Mouse (Mus musculus) stomach, embryonic 14.5 days (tissue): ENCODE measurements around the gene Fam81a. TPM values are rescaled to one million over a fixed set of nuclear protein-coding genes. Genes with fewer than 3 reads are reported as not detected.

ENCODE experiments used
- ATAC-seq: fragments of 200-750 bp; cut with Nextera tagmentation; 2 replicates; pipeline ENCODE4 v1.8.0; 2017; ENCODE audit warnings: low read depth, moderate TSS enrichment; ENCODE audit not compliant: insufficient number of reproducible peaks, insufficient read depth, low FRiP score
- H3K27ac ChIP-seq: fragments of 300-500 bp; sonication (generic); 2 replicates; pipeline ENCODE4 v1.5.1; 2014; ENCODE audit warnings: mild to moderate bottlenecking, low read length, moderate library complexity, mixed read lengths
- H3K27me3 ChIP-seq: fragments of 300-500 bp; sonication (generic); 2 replicates; pipeline ENCODE4 v1.6.1; 2014; ENCODE audit warnings: low read length, control low read depth, mixed read lengths; ENCODE audit not compliant: control insufficient read depth, insufficient read depth
- H3K36me3 ChIP-seq: fragments of 300-500 bp; sonication (generic); 2 replicates; pipeline ENCODE4 v1.6.1; 2014; ENCODE audit warnings: mild to moderate bottlenecking, control low read depth, low read length, moderate library complexity, mixed read lengths; ENCODE audit not compliant: control insufficient read depth, insufficient read depth
- H3K4me1 ChIP-seq: fragments of 300-500 bp; sonication (generic); 2 replicates; pipeline ENCODE4 v1.6.1; 2014; ENCODE audit warnings: low read length, control low read depth, mixed read lengths; ENCODE audit not compliant: control insufficient read depth, insufficient read depth
- H3K4me2 ChIP-seq: fragments of 300-500 bp; sonication (generic); replicated peaks from 2 replicates; pipeline ENCODE4 v1.6.1; 2014; ENCODE audit warnings: low read depth, low read length, control low read depth
- H3K4me3 ChIP-seq: fragments of 300-500 bp; sonication (generic); 2 replicates; pipeline ENCODE4 v1.5.1; 2014; ENCODE audit warnings: low read depth, low read length, control low read depth
- H3K9ac ChIP-seq: fragments of 300-500 bp; sonication (generic); replicated peaks from 2 replicates; pipeline ENCODE4 v1.6.1; 2014; ENCODE audit warnings: low read depth, mild to moderate bottlenecking, control low read depth, low read length, moderate library complexity, mixed read lengths
- H3K9me3 ChIP-seq: fragments of 300-500 bp; sonication (generic); 2 replicates; pipeline ENCODE4 v1.6.1; 2016; ENCODE audit warnings: low read depth, low read length, control low read depth; ENCODE audit not compliant: control insufficient read depth
- WGBS: fragments of 180-500 bp; shearing (Covaris S2); extraction: QIAGEN DNeasy Blood & Tissue Kit; methylation state at CpG from one replicate; pipeline ENCODE4 v1.1.7; 2014; 5-methylcytosine and 5-hydroxymethylcytosine counted together
- polyA plus RNA-seq: library from polyadenylated mRNA; unstranded; fragments of >200 nt; fragmentation: Nextera tagmentation; extraction: Ambion mirVana; gene quantifications from 2 replicates; pipeline ENCODE4 v1.2.1, GENCODE M21; 2014

Fam81a gene
- polyA plus RNA-seq, 1 experiment from 2014 or later, result 4.6 TPM

DNA sequence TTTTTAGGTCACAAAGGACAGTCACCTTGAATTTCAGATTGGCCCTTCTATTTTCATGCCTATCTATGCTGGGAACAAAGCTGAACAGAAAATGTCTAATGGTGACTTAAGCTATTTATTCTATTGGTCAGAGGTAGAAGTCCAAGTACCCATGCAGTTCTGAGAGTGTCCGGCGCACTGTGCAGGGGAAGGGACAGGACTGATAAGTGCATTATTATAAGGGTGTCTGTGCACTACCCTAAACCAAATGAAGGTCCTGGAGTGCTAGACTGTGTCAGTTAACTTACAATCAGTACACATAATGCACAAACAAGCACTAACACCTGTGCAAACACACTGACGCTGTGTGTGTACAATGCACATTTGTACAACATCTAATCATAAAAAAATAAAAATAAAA, 74.9 kb downstream of the Fam81a start:
- Histone ChIP-seq H3K4me1 (peaks cover 6% of the 10 kb centered on the region; the same call in 1 of the 2 replicates), H3K27me3 (no peaks in the 10 kb centered on the region), H3K9me3 (no peaks in the 10 kb centered on the region), H3K27ac (no peak overlapping the region), H3K36me3 (no peaks in the 10 kb centered on the region), H3K9ac (no peak overlapping the region), H3K4me2 (no peak overlapping the region), H3K4me3 (no peak overlapping the region)
- 77% methylated on average over 3 of the region's 3 CpGs for WGBS
- no peak for ATAC-seq

GRCm38 (mm10) chr9:70062012-70062411, 80.3 kb downstream of the Fam81a start:
- Histone ChIP-seq H3K27ac (no peak overlapping the region), H3K4me1 (no peaks in the 10 kb centered on the region), H3K4me3 (no peak overlapping the region), H3K9ac (no peak overlapping the region), H3K27me3 (no peaks in the 10 kb centered on the region), H3K4me2 (no peak overlapping the region), H3K36me3 (no peaks in the 10 kb centered on the region), H3K9me3 (no peaks in the 10 kb centered on the region)
- no peak for ATAC-seq
- 59% methylated on average over 3 of the region's 3 CpGs for WGBS

DNA sequence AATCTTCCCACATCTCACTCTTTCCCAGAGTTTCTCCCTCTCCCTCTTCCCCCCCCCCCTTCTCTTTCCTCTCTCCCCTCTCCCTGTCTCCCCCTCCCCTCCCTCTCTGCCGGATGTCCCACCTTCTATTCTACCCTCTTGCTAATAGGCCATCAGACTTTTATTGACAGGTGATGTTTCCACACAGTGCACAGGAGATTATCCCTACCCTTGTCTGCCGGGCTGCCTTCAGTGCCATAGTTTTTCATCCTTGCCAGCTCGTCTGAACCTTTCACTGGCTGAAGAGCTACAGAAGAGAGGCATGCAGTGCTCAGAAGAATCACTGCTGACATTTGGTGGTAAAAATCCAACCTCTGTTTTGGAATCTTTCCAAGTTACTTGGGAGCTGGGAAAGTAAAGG, 88.9 kb downstream of the Fam81a start:
- WGBS, result 31% methylated on average over 3 of the region's 3 CpGs
- no peak overlapping the region for H3K4me3 ChIP-seq
- H3K4me2 ChIP-seq, result no peak overlapping the region
- H3K4me1 ChIP-seq, result peaks cover 17% of the 10 kb centered on the region
- H3K27me3 ChIP-seq, result no peaks in the 10 kb centered on the region
- ATAC-seq, result no peak
- no peaks in the 10 kb centered on the region for H3K9me3 ChIP-seq
- H3K27ac ChIP-seq, result no peak overlapping the region
- H3K9ac ChIP-seq, result no peak overlapping the region
- H3K36me3 ChIP-seq, result no peaks in the 10 kb centered on the region

GRCm38 (mm10) chr9:70052730-70053129, 89.6 kb downstream of the Fam81a start:
- Histone ChIP-seq H3K36me3 (no peaks in the 10 kb centered on the region), H3K4me3 (no peak overlapping the region), H3K27me3 (no peaks in the 10 kb centered on the region), H3K27ac (no peak overlapping the region), H3K9me3 (no peaks in the 10 kb centered on the region), H3K9ac (no peak overlapping the region), H3K4me1 (peaks cover 22% of the 10 kb centered on the region), H3K4me2 (no peak overlapping the region)
- 54% methylated on average over 3 of the region's 3 CpGs for WGBS
- no peak for ATAC-seq

- H3K36me3 ChIP-seq, result no peaks in the 10 kb centered on the region
Measured at GRCm38 (mm10) chr9:70049839-70050238, 92.5 kb downstream of the Fam81a start.

GRCm38 (mm10) chr9:70049416-70049783, 93.0 kb downstream of the Fam81a start:
- Histone ChIP-seq H3K27me3 (no peaks in the 10 kb centered on the region), H3K9ac (no peak overlapping the region), H3K4me2 (no peak overlapping the region), H3K4me3 (no peak overlapping the region), H3K4me1 (peaks cover 25% of the 10 kb centered on the region), H3K36me3 (no peaks in the 10 kb centered on the region), H3K27ac (peak overlapping the region; percentile 63; the same call in 1 of the 2 replicates), H3K9me3 (no peaks in the 10 kb centered on the region)
- ATAC-seq, result no peak
- 31% methylated on average over 3 of the region's 3 CpGs for WGBS

More at GRCm38 (mm10) chr9:70049839-70050238, 92.5 kb downstream of the Fam81a start:
- Histone ChIP-seq H3K27ac (peak overlapping the region; percentile 63; the same call in 1 of the 2 replicates), H3K4me2 (no peak overlapping the region), H3K9me3 (no peaks in the 10 kb centered on the region), H3K4me1 (peaks cover 25% of the 10 kb centered on the region), H3K27me3 (no peaks in the 10 kb centered on the region), H3K4me3 (no peak overlapping the region), H3K9ac (no peak overlapping the region)
- ATAC-seq, result no peak
- 14% methylated on average over 8 of the region's 8 CpGs for WGBS

DNA sequence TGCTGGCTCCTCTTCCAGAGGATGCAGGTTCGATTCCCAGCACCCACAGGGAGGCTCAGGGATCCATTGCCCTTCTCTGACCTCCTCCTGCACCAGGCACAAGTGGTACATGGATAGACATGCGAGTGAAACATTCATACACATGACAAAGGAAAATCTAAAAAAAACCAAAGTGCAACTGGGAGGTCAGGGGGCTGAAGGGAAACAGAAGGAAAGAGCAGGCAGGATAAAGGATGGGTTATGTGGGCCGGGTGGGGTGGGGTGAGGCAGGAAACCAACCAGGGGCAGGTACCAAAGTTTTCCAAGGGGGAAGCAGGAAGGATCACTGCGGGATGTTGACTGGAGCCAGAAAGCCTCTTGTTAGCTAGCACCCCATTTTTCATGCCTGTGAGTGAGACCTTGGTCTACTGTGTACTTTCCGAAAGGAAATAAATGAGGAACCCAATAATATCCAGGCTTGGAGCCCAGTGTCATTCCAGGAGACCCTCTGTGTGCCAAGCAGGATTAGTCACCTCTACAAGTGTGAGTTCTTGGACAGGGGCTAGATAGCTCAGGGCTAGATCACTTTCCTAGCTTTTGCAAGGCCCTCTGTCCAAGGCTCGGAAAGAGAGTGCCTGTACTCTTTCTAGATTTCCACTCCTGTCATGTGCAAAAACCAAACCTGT, 93.5 kb downstream of the Fam81a start:
- H3K4me1 ChIP-seq, result peaks cover 25% of the 10 kb centered on the region
- H3K27me3 ChIP-seq, result no peaks in the 10 kb centered on the region
- no peaks in the 10 kb centered on the region for H3K36me3 ChIP-seq
- no peak for ATAC-seq
- no peak overlapping the region for H3K9ac ChIP-seq
- H3K4me2 ChIP-seq, result no peak overlapping the region
- 36% methylated on average over 6 of the region's 6 CpGs for WGBS
- no peaks in the 10 kb centered on the region for H3K9me3 ChIP-seq
- no peak overlapping the region for H3K4me3 ChIP-seq
- peak overlapping the region; percentile 63; the same call in 1 of the 2 replicates for H3K27ac ChIP-seq

DNA sequence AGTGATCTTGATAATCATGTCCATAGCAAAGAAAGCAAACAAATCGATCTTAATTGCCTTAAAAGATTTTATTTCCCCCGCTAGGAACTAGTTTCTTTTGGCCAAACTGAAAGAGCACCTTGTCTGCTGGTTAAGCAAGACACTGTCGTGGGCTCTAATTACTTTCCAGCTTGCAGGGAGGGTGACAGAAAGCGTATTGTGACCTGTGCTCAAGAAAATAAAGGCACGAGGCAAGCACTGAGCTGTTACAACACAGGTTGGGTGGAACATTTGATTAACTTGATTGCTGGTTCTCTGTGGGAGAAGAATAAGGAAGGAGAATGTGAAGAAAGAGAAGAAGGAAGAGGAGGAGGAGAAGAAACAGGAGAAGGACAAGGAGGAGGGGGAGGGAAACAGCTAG, 94.1 kb downstream of the Fam81a start:
- Histone ChIP-seq H3K27ac (peak overlapping the region; percentile 63; the same call in 1 of the 2 replicates), H3K4me2 (no peak overlapping the region), H3K36me3 (no peaks in the 10 kb centered on the region), H3K4me3 (no peak overlapping the region), H3K4me1 (peaks cover 25% of the 10 kb centered on the region), H3K9ac (no peak overlapping the region), H3K27me3 (no peaks in the 10 kb centered on the region), H3K9me3 (no peaks in the 10 kb centered on the region)
- no peak for ATAC-seq
- 40% methylated on average over 5 of the region's 5 CpGs for WGBS

DNA sequence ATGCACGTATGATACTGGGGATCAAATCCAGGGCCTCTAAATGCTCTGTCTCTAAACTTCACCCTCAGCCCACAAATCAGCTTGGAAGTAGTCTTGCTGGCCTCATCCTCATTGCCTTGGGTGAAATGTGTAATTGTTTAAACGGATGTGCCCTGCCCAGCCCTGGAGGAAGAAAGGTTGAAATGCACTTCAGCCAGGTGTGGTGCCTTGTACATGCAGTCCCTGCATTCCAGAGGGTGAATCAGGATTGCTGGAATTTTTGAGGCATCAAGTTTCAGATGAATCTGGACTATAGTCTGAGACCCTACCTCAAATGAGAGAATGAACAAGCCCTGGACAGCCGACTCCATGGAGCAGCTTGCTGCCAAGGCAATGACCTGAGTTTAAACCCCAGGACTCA, 94.5 kb downstream of the Fam81a start:
- no peak overlapping the region for H3K4me2 ChIP-seq
- peaks cover 25% of the 10 kb centered on the region for H3K4me1 ChIP-seq
- H3K27ac ChIP-seq, result peak overlapping the region; percentile 63; the same call in 1 of the 2 replicates
- H3K27me3 ChIP-seq, result no peaks in the 10 kb centered on the region
- no peak overlapping the region for H3K4me3 ChIP-seq
- no peaks in the 10 kb centered on the region for H3K9me3 ChIP-seq
- WGBS, result 35% methylated on average over 3 of the region's 3 CpGs
- no peak for ATAC-seq
- H3K9ac ChIP-seq, result no peak overlapping the region
- H3K36me3 ChIP-seq, result no peaks in the 10 kb centered on the region
